In genomic region chr3:125932594-125933237, GRCm38 (mm10) we compare ENCODE assay signal across 16 mouse cellular contexts. TPM values are rescaled to one million over a fixed set of nuclear protein-coding genes. Genes with fewer than 3 reads are reported as not detected.
"Had no signal": no experiment of that assay in that cellular context is flagged by ENCODE, and none has a peak within 500 bp of the region (broad histone marks: within the 10 kb centered on the region; RNA-seq: fewer than 3 reads in every experiment).

No protein-coding gene starts in this region.

- DNase-seq: kidney, adult 2 months; kidney, postnatal 14 days; lung, postnatal 14 days; right cerebral cortex, adult 18-20 months; right cerebral cortex, postnatal 25 days; thymus, postnatal 36 days had no signal

- H3K9ac ChIP-seq: kidney, embryonic 15.5 days; limb, embryonic 12.5 days; lung, embryonic 15.5 days; midbrain, embryonic 13.5 days; neural tube, embryonic 15.5 days had no signal

- H3K4me3 ChIP-seq: kidney, embryonic 15.5 days; limb, embryonic 12.5 days; lung, embryonic 15.5 days; midbrain, embryonic 13.5 days; myocyte; neural tube, embryonic 15.5 days had no signal

- H3K36me3 ChIP-seq: kidney, embryonic 15.5 days; limb, embryonic 12.5 days; lung, embryonic 15.5 days; midbrain, embryonic 13.5 days; neural tube, embryonic 15.5 days had no signal

- H3K27me3 ChIP-seq: neural tube, embryonic 15.5 days had no signal

- H3K4me2 ChIP-seq: kidney, embryonic 15.5 days; limb, embryonic 12.5 days; lung, embryonic 15.5 days; midbrain, embryonic 13.5 days; neural tube, embryonic 15.5 days had no signal

- H3K9me3 ChIP-seq: kidney, embryonic 15.5 days; limb, embryonic 12.5 days; lung, embryonic 15.5 days; midbrain, embryonic 13.5 days; neural tube, embryonic 15.5 days had no signal

- ATAC-seq: intestine, embryonic 16.5 days; midbrain, embryonic 13.5 days had no signal

- H3K27ac ChIP-seq: kidney, embryonic 15.5 days; limb, embryonic 12.5 days; lung, embryonic 15.5 days; macrophage; midbrain, embryonic 13.5 days; neural tube, embryonic 15.5 days had no signal

RNA-seq across cellular contexts. Expression of gene Ugt8a, which starts 5.7 kb away (rescaled TPM):
- polyA plus RNA-seq: liver, adult 2 months; macrophage; myocyte; small intestine, adult 2 months had no signal
